Mouse (Mus musculus): Measurements from ENCODE around the gene Whrn.

Gene Whrn

DNA sequence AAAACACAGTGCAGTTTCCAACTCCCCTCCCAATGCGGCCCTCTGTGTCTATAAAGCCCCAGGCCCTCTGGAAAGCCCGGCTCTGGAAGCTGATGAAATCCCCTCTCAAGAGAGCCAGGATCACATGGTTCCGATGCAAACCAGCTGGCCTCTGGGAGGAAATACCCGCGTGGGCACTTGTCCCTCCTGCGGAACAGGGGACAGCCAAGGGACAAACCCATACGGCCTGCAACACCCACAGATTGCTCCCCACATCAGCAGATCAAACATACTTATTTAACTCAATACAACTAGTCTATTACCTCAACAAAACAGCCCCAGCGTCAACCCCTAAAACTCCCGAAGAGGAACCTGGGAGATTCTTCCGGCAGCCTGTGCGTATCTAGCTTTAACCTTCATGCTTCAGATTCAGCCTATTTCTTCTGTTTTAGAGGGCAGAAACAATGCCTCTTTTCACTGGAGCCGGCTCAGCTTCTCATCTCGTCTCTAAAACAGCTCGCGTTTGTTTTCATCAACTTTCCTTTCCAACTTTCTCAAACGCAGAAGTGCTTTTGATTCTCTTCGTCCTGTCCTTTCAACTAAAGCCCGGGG lies 86.4 kb downstream of the Whrn start:
- DNase-seq (ENCODE audit: inconsistent age in 2 of 2, low spot score in 1 of 2), result peak in 1 of 2 experiments; percentile 65

- DNase-seq (ENCODE audit: inconsistent age in 2 of 2, low spot score in 1 of 2), result peak; percentile 63 to 83
Measured at GRCm38 (mm10) chr4:63408649-63409048, 87.1 kb downstream of the Whrn start.

- no peak for DNase-seq (ENCODE audit: inconsistent age in 2 of 2, low spot score in 1 of 2)
Measured at GRCm38 (mm10) chr4:63408247-63408646, 87.5 kb downstream of the Whrn start.

DNA sequence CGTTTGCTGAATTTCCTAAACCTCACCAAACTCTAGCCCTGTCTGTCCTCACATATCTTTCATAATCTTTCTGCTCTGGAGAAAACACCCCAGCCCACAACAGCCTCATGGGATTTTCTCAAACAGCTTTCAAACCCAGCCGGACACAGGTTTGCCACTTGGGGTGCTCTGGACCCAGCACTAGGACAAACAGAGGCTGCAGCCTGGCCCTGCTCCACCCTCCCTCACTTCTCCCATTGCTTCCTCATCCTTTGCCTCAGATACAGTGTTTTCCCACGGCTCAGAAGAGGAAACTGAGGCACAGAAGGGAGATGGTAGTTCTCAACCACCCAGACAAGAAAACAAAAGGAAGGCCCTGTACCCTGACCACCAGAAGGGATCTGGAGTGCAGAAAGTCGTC lies 90.1 kb downstream of the Whrn start:
- no peak for DNase-seq (ENCODE audit: inconsistent age in 2 of 2, low spot score in 1 of 2)

GRCm38 (mm10) chr4:63405051-63405450 lies 90.7 kb downstream of the Whrn start:
- no peak for DNase-seq (ENCODE audit: inconsistent age in 2 of 2, low spot score in 1 of 2)

DNA sequence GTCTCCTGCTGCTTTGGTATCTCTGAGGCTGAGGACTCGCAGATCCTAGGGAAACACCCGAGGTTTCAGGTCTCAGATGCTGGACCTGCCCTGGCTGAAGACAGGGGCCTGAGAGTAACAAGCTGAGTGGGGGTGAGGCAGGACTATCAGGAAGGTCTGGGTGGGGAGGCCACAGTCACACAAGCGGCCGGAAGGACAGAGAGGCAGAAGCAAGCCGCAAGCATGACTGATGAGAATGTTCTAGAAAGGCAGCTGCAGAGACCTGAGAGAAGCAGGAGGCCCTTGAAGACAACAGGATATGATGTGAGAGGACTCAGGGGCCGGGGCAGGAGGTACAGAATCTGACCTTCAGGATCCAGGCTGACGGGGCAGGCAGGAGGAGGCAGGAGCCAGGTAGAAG lies 91.6 kb downstream of the Whrn start:
- DNase-seq (ENCODE audit: inconsistent age in 2 of 2, low spot score in 1 of 2), result peak in 1 of 2 experiments; percentile 50

GRCm38 (mm10) chr4:63403040-63403959 lies 92.5 kb downstream of the Whrn start, which contains the start of gene Akna:
Gene Akna (minus strand): TSS chr4:63403354.
- DNase-seq (ENCODE audit: inconsistent age in 2 of 2, low spot score in 1 of 2), result peak; percentile 93 to 96

- no peak for DNase-seq (ENCODE audit: inconsistent age in 2 of 2, low spot score in 1 of 2)
Measured at GRCm38 (mm10) chr4:63402558-63402957, 93.2 kb downstream of the Whrn start.

- DNase-seq (ENCODE audit: inconsistent age in 2 of 2, low spot score in 1 of 2), result no peak
Measured at GRCm38 (mm10) chr4:63402056-63402455, 93.7 kb downstream of the Whrn start.

DNA sequence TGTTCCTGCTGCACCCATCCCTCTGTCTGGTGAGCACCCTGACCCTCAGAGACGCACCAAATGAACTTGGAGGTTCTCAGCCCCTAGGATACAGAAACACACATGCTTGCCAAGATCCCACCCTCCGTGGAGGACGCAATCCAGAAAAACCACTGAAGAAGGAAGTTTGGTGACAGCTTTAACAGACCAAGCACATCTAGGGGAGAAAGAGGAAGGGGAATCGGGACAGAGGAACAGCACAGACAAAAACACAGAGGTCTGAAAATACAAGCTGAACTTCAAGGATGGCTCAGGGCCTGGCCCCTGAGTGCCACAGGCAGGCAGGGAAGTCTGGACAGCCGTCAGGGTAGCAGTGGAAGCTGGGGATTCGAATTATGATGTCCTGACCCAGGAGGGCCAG lies 94.2 kb downstream of the Whrn start:
- DNase-seq (ENCODE audit: inconsistent age in 2 of 2, low spot score in 1 of 2), result peak in 1 of 2 experiments; percentile 50

- no peak for DNase-seq (ENCODE audit: inconsistent age in 2 of 2, low spot score in 1 of 2)
Measured at GRCm38 (mm10) chr4:63400541-63401306, 95.1 kb downstream of the Whrn start.

GRCm38 (mm10) chr4:63399691-63400270 lies 96.0 kb downstream of the Whrn start:
- DNase-seq (ENCODE audit: inconsistent age in 2 of 2, low spot score in 1 of 2), result no peak

DNA sequence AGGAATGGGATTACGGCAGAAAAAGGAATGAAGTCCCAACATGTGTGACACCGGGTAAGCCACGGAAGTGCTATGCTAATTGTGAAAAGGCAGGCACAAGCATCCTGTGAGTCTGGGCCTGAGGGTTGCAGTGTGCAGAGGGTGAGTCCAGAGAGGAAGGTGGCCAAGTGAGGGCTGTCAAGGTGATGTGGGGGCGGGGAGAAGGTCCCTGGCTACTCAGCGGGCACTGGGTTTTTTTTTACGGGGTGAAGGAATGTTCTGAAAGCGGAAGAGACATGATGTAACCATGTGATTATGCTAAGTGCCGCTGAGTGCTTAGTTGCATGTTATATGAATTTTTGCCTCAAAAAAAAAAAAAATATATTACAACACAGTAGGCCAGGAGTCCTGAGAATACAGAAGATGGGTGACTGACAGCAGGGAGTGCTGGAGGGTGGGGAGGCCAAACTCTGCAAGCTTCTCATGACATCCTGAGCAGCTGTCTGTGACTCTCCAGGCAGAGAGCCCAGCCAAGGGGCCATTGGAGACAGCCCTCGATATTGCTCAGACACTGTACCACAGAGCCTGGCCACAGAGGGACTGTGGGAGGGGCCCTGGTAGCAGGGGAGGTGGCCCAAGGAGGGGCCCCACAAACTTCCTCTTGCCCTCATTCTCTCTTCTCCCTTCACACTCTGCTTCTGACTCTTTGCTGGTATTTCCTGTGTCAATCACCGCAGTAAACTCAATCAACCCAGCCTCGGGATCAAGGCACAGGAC lies 96.8 kb downstream of the Whrn start:
- peak in 1 of 2 experiments; percentile 51 for DNase-seq (ENCODE audit: inconsistent age in 2 of 2, low spot score in 1 of 2)

DNA sequence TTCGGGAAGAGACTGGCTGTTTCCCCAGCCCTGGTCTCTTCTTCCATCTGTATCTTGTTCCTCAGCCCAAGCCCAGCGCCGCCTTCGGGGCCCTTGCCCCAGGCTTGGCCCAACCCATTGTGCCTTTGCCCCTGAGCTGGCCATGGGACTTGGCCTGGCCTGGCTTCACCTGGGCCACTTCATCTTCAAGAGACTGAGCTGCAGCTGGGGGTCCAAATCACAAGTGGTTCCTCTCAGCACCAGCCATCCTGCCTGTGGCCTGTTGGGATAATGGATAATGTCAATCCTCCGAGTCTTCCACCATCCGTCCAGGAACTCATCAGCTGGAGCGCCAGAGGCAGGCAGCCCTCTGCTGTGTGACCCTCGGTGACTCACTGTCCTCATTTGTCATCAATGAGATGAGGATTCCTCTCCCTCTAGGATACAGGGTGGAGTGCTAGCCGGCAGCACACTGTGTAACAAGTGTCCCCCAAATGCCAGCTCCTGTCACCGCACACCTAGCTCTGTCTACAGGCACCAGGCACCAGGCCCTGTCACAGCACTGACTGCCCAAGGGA lies 97.7 kb downstream of the Whrn start:
- no peak for DNase-seq (ENCODE audit: inconsistent age in 2 of 2, low spot score in 1 of 2)

DNA sequence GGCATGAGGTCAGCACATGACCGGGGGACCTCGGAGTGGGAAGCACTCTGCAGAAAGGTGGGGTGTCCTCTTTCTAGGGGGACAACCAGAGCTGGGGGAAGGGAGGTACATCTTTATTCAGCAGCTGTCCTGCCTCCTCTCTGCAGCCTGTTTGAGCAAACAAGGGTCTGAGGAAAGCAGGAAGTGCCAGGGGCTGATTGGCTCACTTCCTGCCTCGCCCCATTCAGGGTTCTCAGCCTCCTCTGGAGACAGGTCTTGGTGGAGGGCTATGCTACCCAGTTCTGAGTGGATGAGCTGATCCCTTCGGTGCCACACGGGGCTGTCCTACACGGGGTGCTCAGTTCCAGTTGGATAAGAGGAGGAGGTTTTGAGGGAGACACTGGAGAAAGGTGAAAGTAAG lies 104.5 kb downstream of the Whrn start:
- DNase-seq (ENCODE audit: inconsistent age in 2 of 2, low spot score in 1 of 2), result peak in 1 of 2 experiments; percentile 50

DNA sequence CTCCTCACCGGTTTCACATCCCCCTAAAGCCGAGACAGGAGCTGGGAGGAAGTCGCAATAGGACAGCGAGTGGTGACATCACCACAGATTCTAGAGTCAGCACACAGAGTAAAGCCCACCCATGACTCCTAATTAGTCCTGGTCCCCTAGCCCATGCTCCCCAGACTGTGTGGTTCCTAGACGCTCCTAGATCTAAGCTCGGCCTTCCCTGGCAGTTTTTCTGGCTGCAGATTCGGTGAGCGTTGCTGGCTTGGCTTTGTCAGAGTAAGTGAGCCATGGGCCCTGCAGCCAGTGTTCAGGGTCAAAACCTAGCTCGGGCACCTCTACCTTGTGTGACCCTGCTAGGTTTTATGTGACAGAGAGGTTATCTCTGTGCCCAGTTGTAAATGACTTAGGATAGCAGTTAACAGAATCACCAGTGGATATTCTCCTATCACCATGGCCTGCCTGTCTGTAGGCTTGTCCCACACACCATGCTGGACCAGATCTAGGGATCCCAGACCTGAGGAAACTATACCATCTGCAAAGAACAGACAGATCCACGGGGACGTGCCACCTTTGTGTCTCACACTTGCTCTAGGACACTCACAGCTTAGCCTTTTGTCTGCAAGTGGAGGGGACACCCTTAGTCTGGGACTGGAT lies 105.8 kb downstream of the Whrn start:
- no peak for DNase-seq (ENCODE audit: inconsistent age in 2 of 2, low spot score in 1 of 2)

GRCm38 (mm10) chr4:63389121-63389886 lies 106.5 kb downstream of the Whrn start:
- DNase-seq (ENCODE audit: inconsistent age in 2 of 2, low spot score in 1 of 2), result no peak

DNA sequence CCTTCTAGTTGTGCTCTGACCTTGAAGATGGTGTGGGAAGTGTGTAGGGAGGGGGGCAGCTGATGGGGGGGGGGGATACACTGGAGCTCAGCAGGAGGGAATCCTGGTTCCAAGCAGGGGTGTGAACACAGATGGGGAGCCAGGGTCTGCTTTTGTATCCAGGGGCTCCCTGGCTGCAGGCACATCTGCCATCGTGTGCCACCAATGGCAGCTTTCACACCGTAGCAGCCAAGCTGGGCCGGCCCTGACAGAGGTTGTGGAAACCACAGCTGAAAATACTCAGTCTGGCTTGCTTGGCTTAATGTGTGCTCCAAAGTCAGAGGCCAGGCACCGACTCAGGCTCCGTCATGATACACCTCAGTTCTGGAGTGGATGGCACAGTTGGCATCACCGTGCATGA lies 107.8 kb downstream of the Whrn start:
- DNase-seq (ENCODE audit: inconsistent age in 2 of 2, low spot score in 1 of 2), result no peak

DNA sequence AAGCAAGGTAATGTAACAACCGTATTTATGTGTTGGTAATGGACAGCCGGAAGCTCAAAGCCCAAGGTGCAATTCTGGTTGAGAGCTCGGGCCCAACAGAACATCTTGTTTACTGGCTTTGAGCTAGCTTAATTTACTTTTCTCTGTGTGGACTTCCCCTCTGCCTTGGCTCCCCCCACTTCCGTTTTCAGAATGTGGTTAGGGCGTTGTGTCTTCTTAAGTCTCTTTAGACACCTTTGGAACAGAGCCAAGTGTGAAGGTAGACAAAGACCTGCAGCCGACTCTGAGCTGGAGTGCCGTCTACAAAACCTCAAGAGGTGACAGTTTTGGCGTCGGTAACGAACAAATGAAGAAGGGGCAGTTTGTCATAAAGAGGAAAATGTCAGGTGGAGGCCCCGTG lies 110.0 kb downstream of the Whrn start:
- no peak for DNase-seq (ENCODE audit: inconsistent age in 2 of 2, low spot score in 1 of 2)

Data from adrenal gland, adult (tissue).